Mouse (Mus musculus) retina, adult 2 months (tissue): Measurements from ENCODE around the gene Dnajb5.

ENCODE experiments used
- DNase-seq: peaks from one replicate; pipeline ENCODE4 v3.0.0-alpha.2; 2012; ENCODE audit warnings: low read depth, low spot score

The Dnajb5 gene

GRCm38 (mm10) chr4:42944185-42944584 is 5.4 kb upstream of the Dnajb5 start:
- DNase-seq, result no peak

GRCm38 (mm10) chr4:42945043-42945442 is 4.6 kb upstream of the Dnajb5 start:
- DNase-seq, result no peak

- DNase-seq, result no peak
These were observed 4.2 kb upstream of the Dnajb5 start for GRCm38 (mm10) chr4:42945445-42945844.

- DNase-seq, result no peak
These were observed 3.7 kb upstream of the Dnajb5 start for GRCm38 (mm10) chr4:42945952-42946351.

- DNase-seq, result no peak
These were observed 2.8 kb upstream of the Dnajb5 start for GRCm38 (mm10) chr4:42946733-42947290.

- DNase-seq, result no peak
These were observed 1.1 kb upstream of the Dnajb5 start for GRCm38 (mm10) chr4:42948527-42948926.

GRCm38 (mm10) chr4:42949051-42949675 is 451 bp upstream of the Dnajb5 start:
- no peak for DNase-seq

- peak; percentile 39 for DNase-seq
These were observed 498 bp downstream of the Dnajb5 start for GRCm38 (mm10) chr4:42950065-42950558.

GRCm38 (mm10) chr4:42951206-42952195 is 1.9 kb downstream of the Dnajb5 start:
- no peak for DNase-seq

- DNase-seq, result no peak
These were observed 2.9 kb downstream of the Dnajb5 start for GRCm38 (mm10) chr4:42952563-42952962.

GRCm38 (mm10) chr4:42953435-42954094 is 4.0 kb downstream of the Dnajb5 start:
- DNase-seq, result no peak

- DNase-seq, result no peak
These were observed 4.7 kb downstream of the Dnajb5 start for GRCm38 (mm10) chr4:42954297-42954696.

GRCm38 (mm10) chr4:42955200-42955599 is 5.6 kb downstream of the Dnajb5 start:
- DNase-seq, result no peak

GRCm38 (mm10) chr4:42956581-42956980 is 7.0 kb downstream of the Dnajb5 start:
- no peak for DNase-seq

- no peak for DNase-seq
These were observed 7.7 kb downstream of the Dnajb5 start for GRCm38 (mm10) chr4:42957306-42957705.

- no peak for DNase-seq
These were observed 8.4 kb downstream of the Dnajb5 start for GRCm38 (mm10) chr4:42957979-42958378.

- DNase-seq, result no peak
These were observed 9.3 kb downstream of the Dnajb5 start for GRCm38 (mm10) chr4:42958942-42959341.

- no peak for DNase-seq
These were observed 9.8 kb downstream of the Dnajb5 start for GRCm38 (mm10) chr4:42959382-42959781.

- DNase-seq, result no peak
These were observed 12.0 kb downstream of the Dnajb5 start for GRCm38 (mm10) chr4:42961592-42961991.

GRCm38 (mm10) chr4:42963480-42963879 is 13.9 kb downstream of the Dnajb5 start:
- no peak for DNase-seq

GRCm38 (mm10) chr4:42965039-42965719 is 15.6 kb downstream of the Dnajb5 start:
- DNase-seq, result peak; percentile 41
